Mouse (Mus musculus) G1E (cell line): ENCODE results near the gene Morf4l2. TPM values are rescaled to one million over a fixed set of nuclear protein-coding genes. Genes with fewer than 3 reads are reported as not detected.
A peak's percentile ranks its signal among the peaks of the same experiment; 100 is the strongest.

Experiments used
- ATAC-seq: 2 replicates; pipeline ENCODE4 v1.8.0; 2016; ENCODE audit warnings: mild to moderate bottlenecking; ENCODE audit not compliant: insufficient number of reproducible peaks, poor library complexity, low FRiP score, severe bottlenecking; ENCODE audit errors: extremely low read depth
- DNase-seq: peaks from one replicate; pipeline ENCODE4 v3.0.0; 2012; ENCODE audit warnings: low spot score
- H3K27me3 ChIP-seq: 2 replicates; pipeline ENCODE4 v1.6.1; 2012; ENCODE audit warnings: mild to moderate bottlenecking, low read length, inconsistent platforms; ENCODE audit not compliant: insufficient read depth
- H3K36me3 ChIP-seq: replicated peaks from 2 replicates; pipeline ENCODE3; 2012; ENCODE audit warnings: mild to moderate bottlenecking, inconsistent platforms
- H3K4me1 ChIP-seq: 2 replicates; pipeline ENCODE4 v1.6.1; 2012; ENCODE audit warnings: low read depth, low read length, inconsistent platforms, mixed read lengths; ENCODE audit not compliant: insufficient read depth
- H3K4me3 ChIP-seq: 2 replicates; pipeline ENCODE4 v1.5.1; 2012; ENCODE audit warnings: low read depth, mild to moderate bottlenecking, inconsistent platforms, low read length, moderate library complexity, mixed read lengths
- H3K9me3 ChIP-seq: replicated peaks from 2 replicates; pipeline ENCODE4 v1.6.1; 2012; ENCODE audit warnings: inconsistent platforms
- CTCF ChIP-seq: IDR thresholded peaks from 2 replicates; pipeline ENCODE4 v1.5.1; 2012; ENCODE audit warnings: low read depth, low read length, inconsistent platforms, mixed read lengths
- GATA1 ChIP-seq: IDR thresholded peaks from 2 replicates; pipeline ENCODE4 v1.6.1; 2012; ENCODE audit warnings: borderline replicate concordance, low read length, inconsistent platforms, mixed read lengths
- GATA2 ChIP-seq: IDR thresholded peaks from 2 replicates; pipeline ENCODE4 v1.6.1; 2012; ENCODE audit warnings: low read depth, low read length, inconsistent platforms, borderline replicate concordance
- POLR2AphosphoS5 ChIP-seq: IDR thresholded peaks from 2 replicates; pipeline ENCODE4 v1.6.1; 2012; ENCODE audit warnings: low read depth, low read length, inconsistent platforms; ENCODE audit not compliant: insufficient replicate concordance
- TAL1 ChIP-seq: conservative IDR thresholded peaks from 2 replicates; pipeline ENCODE4 v1.6.1; 2012; ENCODE audit warnings: low read depth, low read length, inconsistent platforms, mixed read lengths
- polyA plus RNA-seq: library from polyadenylated mRNA; stranded (reverse); fragments of >175 nt; gene quantifications from 2 replicates; pipeline ENCODE4 v1.2.3, GENCODE M21; 2012
- total RNA-seq, 2 experiments: library from RNA; stranded (forward) in 1 of 2; stranded (reverse) in 1 of 2; fragments of 200-1000 nt in 1 of 2; fragments of >200 nt in 1 of 2; fragmentation: Nextera tagmentation in 1 of 2; gene quantifications; 2 replicates each; pipeline ENCODE4 v1.2.3; 2014 to 2017

Morf4l2 gene
- total RNA-seq (2014; fragmentation: Nextera tagmentation): 160 and 161 TPM in 2 replicates
- total RNA-seq (2017): 375 and 434 TPM in 2 replicates
- polyA plus RNA-seq: 351 and 355 TPM in 2 replicates

DNA sequence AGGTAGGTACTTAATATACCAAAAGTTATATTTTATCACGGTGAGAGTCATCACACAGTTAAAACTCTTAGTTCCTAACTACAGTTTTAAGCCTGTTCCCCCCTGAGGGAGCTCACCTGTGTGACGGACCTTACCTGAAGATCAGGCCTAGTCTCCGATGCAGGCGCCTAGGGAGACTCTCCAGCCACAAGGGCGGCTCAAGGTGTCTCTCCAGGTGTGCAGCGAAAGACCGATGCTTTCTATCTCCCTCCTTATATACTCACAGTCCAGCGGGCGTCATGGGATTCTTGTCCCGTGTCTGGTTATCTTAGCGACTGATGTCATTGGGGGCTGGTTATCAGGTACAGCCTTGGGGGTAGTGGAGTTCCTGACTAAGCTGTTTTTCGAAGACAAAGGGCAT, at the start of gene Morf4l2:
Morf4l2 (minus strand) TSS at position 232 of the 400 bp plus-strand sequence.
- H3K4me3 ChIP-seq: peak within 1 kb of the TSS; percentile 74
- no peak for ATAC-seq
- H3K4me1 ChIP-seq: peaks cover 5% of the 10 kb centered on the region; the same call in 1 of the 2 replicates
- no peaks in the 10 kb centered on the region for H3K27me3 ChIP-seq
- no peak for TF ChIP-seq TAL1
- no peak for TF ChIP-seq CTCF
- TF ChIP-seq GATA1: no peak
- TF ChIP-seq POLR2AphosphoS5: no peak
- TF ChIP-seq GATA2: no peak
- DNase-seq: no peak
- H3K9me3 ChIP-seq: no peaks in the 10 kb centered on the region
- H3K36me3 ChIP-seq: peaks cover 5% of the 10 kb centered on the region

DNA sequence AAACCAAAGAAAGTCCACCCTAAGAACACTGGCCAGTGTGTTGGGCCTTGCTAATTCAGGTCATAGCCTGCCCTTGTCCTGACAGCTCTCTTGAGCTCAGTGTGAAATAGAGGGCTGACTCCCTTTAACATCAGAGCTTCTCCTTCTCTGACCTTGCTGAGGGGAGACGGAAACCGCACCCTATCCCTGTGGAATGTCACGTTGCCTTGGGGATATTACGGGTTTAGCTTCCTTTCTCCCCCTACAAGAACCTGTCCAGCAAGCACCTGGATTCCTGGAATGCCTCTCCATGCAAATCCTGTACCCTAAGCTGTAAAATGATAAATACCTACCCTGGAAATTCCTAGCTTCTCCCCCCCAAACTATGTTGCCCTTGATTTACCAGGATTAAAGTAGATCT, 46.0 kb upstream of the Morf4l2 start:
- no peaks in the 10 kb centered on the region for H3K27me3 ChIP-seq
- no peak overlapping the region for H3K4me3 ChIP-seq
- H3K9me3 ChIP-seq: no peaks in the 10 kb centered on the region
- no peaks in the 10 kb centered on the region for H3K4me1 ChIP-seq
- ATAC-seq (no peak), DNase-seq (no peak)
- peaks cover 23% of the 10 kb centered on the region for H3K36me3 ChIP-seq
- TF ChIP-seq CTCF (no peak), GATA1 (no peak), TAL1 (no peak), POLR2AphosphoS5 (no peak), GATA2 (no peak)

DNA sequence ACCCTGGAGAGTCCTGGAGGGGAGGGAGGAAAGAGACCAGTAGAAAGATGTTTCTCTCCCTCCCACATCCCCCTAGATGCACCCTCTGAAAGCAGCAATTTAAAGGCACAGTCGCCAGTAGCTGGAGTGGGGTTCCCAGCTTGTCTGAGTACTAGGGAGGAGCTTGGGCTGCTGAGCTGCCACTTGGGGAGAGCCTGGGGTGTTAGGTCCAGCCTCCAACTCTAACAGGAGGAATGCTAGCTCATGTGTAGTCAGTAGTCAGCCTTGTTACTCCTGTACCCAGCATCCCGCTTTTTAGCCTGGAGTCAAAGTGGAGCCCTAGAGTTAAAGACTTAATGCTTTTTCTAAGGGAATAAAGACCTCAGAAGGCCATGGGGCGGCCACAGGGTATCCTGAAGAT, 36.6 kb upstream of the Morf4l2 start, which contains the start of gene Glra4:
Glra4 (minus strand) TSS at position 101 of the 400 bp plus-strand sequence.
- no peaks in the 10 kb centered on the region for H3K9me3 ChIP-seq
- H3K27me3 ChIP-seq: no peaks in the 10 kb centered on the region
- no peak within 1 kb of the TSS for H3K4me3 ChIP-seq
- ATAC-seq (no peak), DNase-seq (no peak)
- peaks cover 12% of the 10 kb centered on the region for H3K36me3 ChIP-seq
- no peaks in the 10 kb centered on the region for H3K4me1 ChIP-seq
- no peak for TF ChIP-seq GATA1
- no peak for TF ChIP-seq GATA2
- TF ChIP-seq CTCF: no peak
- TF ChIP-seq TAL1: no peak
- TF ChIP-seq POLR2AphosphoS5: no peak

DNA sequence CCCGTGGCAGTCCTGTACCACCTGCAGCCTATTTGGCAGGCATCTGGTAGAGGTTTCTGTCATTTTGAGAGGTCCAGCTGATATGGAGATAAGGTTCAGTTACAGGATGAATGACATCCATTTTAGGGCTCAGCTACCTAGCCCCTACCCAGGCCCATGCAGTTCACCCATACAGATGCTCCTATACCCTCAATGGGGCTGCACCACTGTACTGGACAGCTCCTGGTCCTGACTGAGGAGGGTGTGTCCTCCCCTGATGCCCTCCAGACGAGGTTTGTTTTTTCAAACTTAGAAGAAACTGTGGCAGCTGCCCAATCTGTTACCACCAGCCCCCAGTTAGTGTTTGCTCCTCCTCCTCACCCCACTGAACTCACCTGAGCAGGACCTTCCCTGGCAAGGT, 35.8 kb upstream of the Morf4l2 start:
- no peak for DNase-seq

DNA sequence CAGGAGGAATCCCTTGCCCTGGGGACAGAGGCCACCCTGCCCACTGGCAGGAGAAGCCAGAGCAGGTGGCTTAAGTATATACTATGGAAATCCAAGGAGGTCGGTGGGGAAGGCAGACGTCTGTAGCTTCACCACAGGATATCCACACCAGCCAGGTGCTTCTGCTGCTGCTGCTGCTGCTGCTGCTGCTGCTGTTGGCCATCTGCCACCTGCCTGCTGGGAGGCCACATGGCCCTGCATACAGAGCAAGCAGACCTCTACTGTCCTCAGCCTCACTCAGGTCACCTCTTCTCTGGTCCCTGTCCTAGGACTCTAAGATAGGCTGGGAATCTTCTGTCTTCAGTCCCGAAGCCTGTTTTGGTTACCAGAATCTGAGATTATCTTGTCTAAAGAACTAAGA, 34.6 kb upstream of the Morf4l2 start:
- Histone ChIP-seq H3K36me3 (peaks cover 16% of the 10 kb centered on the region), H3K9me3 (no peaks in the 10 kb centered on the region), H3K4me3 (no peak overlapping the region), H3K4me1 (no peaks in the 10 kb centered on the region), H3K27me3 (no peaks in the 10 kb centered on the region)
- ATAC-seq (no peak), DNase-seq (no peak)
- TF ChIP-seq GATA2 (no peak), GATA1 (no peak), POLR2AphosphoS5 (no peak), CTCF (no peak), TAL1 (no peak)

More for the DNA sequence above, 35.8 kb upstream of the Morf4l2 start:
- no peak for ATAC-seq
- H3K9me3 ChIP-seq: no peaks in the 10 kb centered on the region
- TF ChIP-seq GATA1: no peak
- TF ChIP-seq POLR2AphosphoS5: no peak
- no peak for TF ChIP-seq TAL1
- no peak for TF ChIP-seq CTCF
- no peak for TF ChIP-seq GATA2
- H3K4me3 ChIP-seq: no peak overlapping the region
- no peaks in the 10 kb centered on the region for H3K4me1 ChIP-seq
- H3K36me3 ChIP-seq: peaks cover 15% of the 10 kb centered on the region
- no peaks in the 10 kb centered on the region for H3K27me3 ChIP-seq

DNA sequence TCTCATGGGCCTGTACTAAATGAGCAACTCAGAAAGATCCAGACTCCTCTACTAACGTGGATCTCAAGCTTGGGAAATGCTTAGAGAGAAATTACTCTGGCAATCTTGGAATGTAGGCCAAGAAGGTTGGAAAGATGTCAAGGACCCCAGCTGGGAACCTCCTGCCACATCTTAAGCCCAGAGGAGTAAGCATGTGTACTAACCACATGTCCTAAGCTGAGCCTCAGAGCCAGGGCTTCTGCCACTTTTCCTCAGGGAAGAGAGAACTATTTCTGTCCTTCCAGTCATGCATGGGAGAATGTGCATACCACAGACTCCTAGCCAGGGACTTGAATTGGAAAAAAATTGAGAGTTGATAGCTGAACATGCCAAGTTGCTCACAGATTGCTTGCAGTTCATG, 29.5 kb upstream of the Morf4l2 start:
- no peak for ATAC-seq
- Histone ChIP-seq H3K4me3 (no peak overlapping the region), H3K9me3 (no peaks in the 10 kb centered on the region), H3K4me1 (no peaks in the 10 kb centered on the region), H3K27me3 (no peaks in the 10 kb centered on the region), H3K36me3 (peaks cover 12% of the 10 kb centered on the region)
- no peak for TF ChIP-seq TAL1
- no peak for TF ChIP-seq GATA1
- no peak for TF ChIP-seq CTCF
- no peak for TF ChIP-seq GATA2
- TF ChIP-seq POLR2AphosphoS5: no peak
- DNase-seq: no peak
